In the genomic region with DNA sequence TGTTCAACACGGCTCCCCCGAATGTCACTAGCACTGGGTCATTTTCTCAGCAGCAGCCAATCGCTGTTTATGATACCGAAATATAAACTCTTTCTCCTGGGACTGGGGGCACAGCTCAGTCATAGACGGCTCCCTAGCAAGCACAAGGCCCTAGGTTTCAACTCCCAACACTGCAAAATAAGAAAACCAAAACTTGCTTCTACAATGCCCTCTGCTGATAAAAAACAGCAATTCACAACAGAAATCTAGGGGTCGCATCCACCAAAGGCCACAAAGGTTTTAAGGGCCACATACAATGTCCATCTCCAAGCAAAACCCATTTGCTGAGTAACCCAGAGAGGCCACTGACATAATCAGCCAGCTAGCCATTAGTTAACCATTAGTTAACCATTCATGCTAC, we compare ENCODE assay signal across 18 mouse cellular contexts. TPM values are rescaled to one million over a fixed set of nuclear protein-coding genes. Genes with fewer than 3 reads are reported as not detected.
DNase-seq lines count a peak whose midpoint lies in the region; ATAC-seq and TF ChIP-seq lines count a peak whose summit lies in the region.
"Had no signal": no experiment of that assay in that cellular context is flagged by ENCODE, and none has a peak within 500 bp of the region (broad histone marks: within the 10 kb centered on the region; RNA-seq: fewer than 3 reads in every experiment).

No protein-coding gene starts in this region.

- H3K9me3 ChIP-seq in heart, embryonic 11.5 days (replicated peaks; ENCODE audit: control insufficient read depth, low read length), result no peaks in the 10 kb centered on the region
- H3K9me3 ChIP-seq in liver, embryonic 11.5 days (ENCODE audit: control insufficient read depth, low read length), result no peaks in the 10 kb centered on the region
- no peaks in the 10 kb centered on the region for H3K9me3 ChIP-seq in liver, postnatal 0 days (ENCODE audit: low read length)
- H3K9me3 ChIP-seq: forebrain, embryonic 13.5 days; hindbrain, embryonic 13.5 days; limb, embryonic 15.5 days had no signal

- no peak overlapping the region for H3K27ac ChIP-seq in heart, embryonic 11.5 days (ENCODE audit: low read depth, low read length)
- H3K27ac ChIP-seq in liver, embryonic 11.5 days (ENCODE audit: low read depth, low read length), result peak overlapping the region; percentile 35; the same call in 1 of the 2 replicates
- peak overlapping the region; percentile 52 for H3K27ac ChIP-seq in liver, postnatal 0 days (ENCODE audit: low read depth)
- H3K27ac ChIP-seq: forebrain, embryonic 13.5 days; hindbrain, embryonic 13.5 days; limb, embryonic 15.5 days had no signal

- no peak overlapping the region for H3K4me3 ChIP-seq in heart, embryonic 11.5 days (ENCODE audit: low read depth, low read length)
- H3K4me3 ChIP-seq in liver, embryonic 11.5 days (ENCODE audit: low read depth, low read length), result no peak overlapping the region
- no peak overlapping the region for H3K4me3 ChIP-seq in liver, postnatal 0 days (ENCODE audit: low read depth, low read length)
- H3K4me3 ChIP-seq: forebrain, embryonic 13.5 days; hindbrain, embryonic 13.5 days; limb, embryonic 15.5 days had no signal

- no peak overlapping the region for H3K4me2 ChIP-seq in heart, embryonic 11.5 days
- no peak overlapping the region for H3K4me2 ChIP-seq in liver, embryonic 11.5 days
- H3K4me2 ChIP-seq in liver, postnatal 0 days (ENCODE audit: low read depth, low read length), result no peak overlapping the region
- H3K4me2 ChIP-seq: forebrain, embryonic 13.5 days; hindbrain, embryonic 13.5 days; limb, embryonic 15.5 days; midbrain, embryonic 11.5 days had no signal

- no peaks in the 10 kb centered on the region; the same call in 1 of the 2 replicates for H3K36me3 ChIP-seq in heart, embryonic 11.5 days (ENCODE audit: control insufficient read depth, insufficient read depth, low read length)
- peaks cover 18% of the 10 kb centered on the region for H3K36me3 ChIP-seq in liver, embryonic 11.5 days (ENCODE audit: control insufficient read depth, insufficient read depth, low read length)
- peaks cover 23% of the 10 kb centered on the region for H3K36me3 ChIP-seq in liver, postnatal 0 days (replicated peaks; ENCODE audit: insufficient read depth, low read length)

- H3K27me3 ChIP-seq in heart, embryonic 11.5 days (ENCODE audit: control insufficient read depth, insufficient read depth, low read length), result no peaks in the 10 kb centered on the region
- no peaks in the 10 kb centered on the region for H3K27me3 ChIP-seq in liver, embryonic 11.5 days (replicated peaks; ENCODE audit: control insufficient read depth, insufficient read depth, low read length)
- H3K27me3 ChIP-seq in liver, postnatal 0 days (ENCODE audit: insufficient read depth, low read length), result no peaks in the 10 kb centered on the region
- H3K27me3 ChIP-seq: forebrain, embryonic 13.5 days; hindbrain, embryonic 13.5 days; limb, embryonic 15.5 days had no signal

- no peak for TF ChIP-seq EP300 in liver, postnatal 0 days (IDR thresholded peaks at IDR 0.05; ENCODE audit: low read depth)

- DNase-seq in heart, adult 11 months, result peak; percentile 36
- no peak for DNase-seq in liver, embryonic 11.5 days (ENCODE audit: low spot score)
- no peak for DNase-seq in liver
- peak; percentile 24 for DNase-seq in adipocyte (ENCODE audit: low spot score)
- DNase-seq in liver, postnatal 0 days, result no peak
- DNase-seq in yolk sac, embryonic 10.5 days (ENCODE audit: low spot score), result no peak
- DNase-seq: cerebellum, adult 9-11 months; heart, adult 18-20 months; heart, postnatal 10 days; kidney, adult 18-20 months; kidney, postnatal 36 days; lung, postnatal 4 days had no signal

- H3K4me1 ChIP-seq in heart, embryonic 11.5 days (ENCODE audit: control insufficient read depth, insufficient read depth, low read length), result no peaks in the 10 kb centered on the region
- peaks cover 29% of the 10 kb centered on the region for H3K4me1 ChIP-seq in liver, embryonic 11.5 days (replicated peaks; ENCODE audit: control insufficient read depth, insufficient read depth, low read length)
- peaks cover 17% of the 10 kb centered on the region for H3K4me1 ChIP-seq in liver, postnatal 0 days (ENCODE audit: insufficient read depth)
- H3K4me1 ChIP-seq: hindbrain, embryonic 13.5 days; limb, embryonic 15.5 days had no signal

- no peak for ATAC-seq in heart, embryonic 11.5 days (replicated peaks; ENCODE audit: insufficient number of reproducible peaks, low FRiP score, low TSS enrichment)
- ATAC-seq in liver, embryonic 11.5 days (replicated peaks; ENCODE audit: low FRiP score), result no peak
- no peak for ATAC-seq in liver, postnatal 0 days
- ATAC-seq in CD4-positive, CD25-positive, alpha-beta regulatory T cell, adult 4 months, result no peak
- ATAC-seq: forebrain, embryonic 13.5 days had no signal

- no peak overlapping the region for H3K9ac ChIP-seq in heart, embryonic 11.5 days (ENCODE audit: low read depth, low read length)
- no peak overlapping the region for H3K9ac ChIP-seq in liver, embryonic 11.5 days (ENCODE audit: low read depth, low read length)
- H3K9ac ChIP-seq in liver, postnatal 0 days (replicated peaks), result no peak overlapping the region
- H3K9ac ChIP-seq: forebrain, embryonic 13.5 days; hindbrain, embryonic 13.5 days; limb, embryonic 15.5 days had no signal

- 82% methylated on average over 6 of the region's 6 CpGs for WGBS in heart, embryonic 11.5 days (ENCODE audit: insufficient replicate concordance)
- 79% methylated on average over 6 of the region's 6 CpGs for WGBS in liver, embryonic 11.5 days
- WGBS in liver, postnatal 0 days (ENCODE audit: insufficient replicate concordance), result 60% methylated on average over 6 of the region's 6 CpGs

- peak; percentile 37 for TF ChIP-seq CTCF in liver, postnatal 0 days (IDR thresholded peaks at IDR 0.05; ENCODE audit: low read depth)

RNA-seq across cellular contexts. Expression of a gene that starts 41.8 kb away (rescaled TPM):
- 25.5 and 27.8 TPM in 2 replicates for polyA plus RNA-seq in heart, embryonic 11.5 days (2014; fragmentation: Nextera tagmentation; extraction: Ambion mirVana)
- polyA plus RNA-seq in liver, embryonic 11.5 days (2014; fragmentation: Nextera tagmentation; extraction: Ambion mirVana), result 62.7 and 65.4 TPM in 2 replicates
- polyA plus RNA-seq in liver, postnatal 0 days (2015; fragmentation: Nextera tagmentation; extraction: Ambion mirVana), result 14.1 and 15.7 TPM in 2 replicates
- 10 to 100 TPM; 19.8 to 23.3 TPM for polyA plus RNA-seq in CD4-positive, CD25-positive, alpha-beta regulatory T cell, adult 4 months (2017; shearing (Covaris generic))

Comparison
In these comparisons a context has a peak if more than half of its experiments do, and no peak if none do; other contexts are left out.
1. DNase-seq: peak in heart, adult 11 months (single experiment) and adipocyte (single experiment); none in liver, embryonic 11.5 days (single experiment), liver (single experiment), liver, postnatal 0 days (single experiment) and yolk sac, embryonic 10.5 days (single experiment).